Mouse (Mus musculus): ENCODE results near the gene Gm47841. TPM values are rescaled to one million over a fixed set of nuclear protein-coding genes. Genes with fewer than 3 reads are reported as not detected.

Gene Gm47841
- total RNA-seq, 2 experiments from 2014 or later, result 0.32 TPM; not detected in 1

DNA sequence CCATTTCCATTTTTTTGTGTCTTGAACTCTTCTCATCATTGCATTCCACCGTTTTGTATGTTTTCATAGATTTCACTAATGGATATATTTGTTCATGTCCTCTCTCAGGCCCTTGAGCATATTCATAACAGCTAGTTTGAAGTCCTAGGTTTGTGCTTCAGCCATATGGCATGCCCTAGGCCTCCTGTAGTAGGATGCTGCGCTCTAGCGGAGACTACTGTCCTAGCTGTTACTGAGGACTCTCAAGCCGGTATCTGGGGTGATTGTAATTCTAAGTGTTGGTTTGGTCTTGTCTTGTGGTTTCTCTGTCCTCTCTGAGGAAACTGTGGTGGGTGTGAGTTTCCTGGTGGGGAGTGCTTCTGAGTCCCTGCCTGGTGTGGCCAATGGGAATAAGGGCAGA, 50.1 kb downstream of the Gm47841 start:
- DNase-seq (ENCODE audit: extremely low spot score in 1 of 2, low spot score in 2 of 2), result no peak
- intact Hi-C loops (cut with DNase I), result no loop called here

Other genes starting within 250 kb of the Gm47841 start
- 100 to 1,000 TPM; 164 to 171 TPM for gene Scn8a, start 177.5 kb downstream of the Gm47841 start, total RNA-seq (2021)
- 1 to 10 TPM; 1.0 to 1.1 TPM for gene Fignl2, start 31.2 kb upstream of the Gm47841 start, total RNA-seq (2021)
- gene Ankrd33, start 68.4 kb upstream of the Gm47841 start, total RNA-seq (2021), result not detected
- 10 to 100 TPM; 13.1 TPM for gene Acvrl1, start 81.1 kb upstream of the Gm47841 start, total RNA-seq (2021)
- gene Acvr1b, start 126.7 kb upstream of the Gm47841 start, total RNA-seq (2021), result 100 to 1,000 TPM; 110 to 113 TPM
- gene Grasp, start 176.8 kb upstream of the Gm47841 start, total RNA-seq (2021), result 10 to 100 TPM; 30.9 to 34.2 TPM
- 10 to 100 TPM; 36.8 to 40.3 TPM for gene Nr4a1, start 206.9 kb upstream of the Gm47841 start, total RNA-seq (2021)
- gene Atg101, start 236.9 kb upstream of the Gm47841 start, total RNA-seq (2021), result 10 to 100 TPM; 38.8 to 41.9 TPM
- under 1 TPM in 1 of 2 experiments, not detected in 1; 0.30 TPM for gene 6030408B16Rik, start 245.8 kb upstream of the Gm47841 start, total RNA-seq (2021)